Comparison of ENCODE assay signal across 21 mouse cellular contexts in genomic region chr14:121549834-121550233, GRCm38 (mm10). TPM values are rescaled to one million over a fixed set of nuclear protein-coding genes. Genes with fewer than 3 reads are reported as not detected.
"Had no signal": no experiment of that assay in that cellular context is flagged by ENCODE, and none has a peak within 500 bp of the region (broad histone marks: within the 10 kb centered on the region; RNA-seq: fewer than 3 reads in every experiment).

No protein-coding gene starts in this region.

- H3K36me3 ChIP-seq: midbrain, embryonic 12.5 days had no signal

- H3K9ac ChIP-seq: liver, embryonic 12.5 days; liver, embryonic 14.5 days; midbrain, embryonic 12.5 days; neural tube, embryonic 13.5 days; neural tube, embryonic 15.5 days had no signal

- H3K9me3 ChIP-seq: liver, embryonic 12.5 days; midbrain, embryonic 10.5 days; midbrain, embryonic 12.5 days; neural tube, embryonic 13.5 days; neural tube, embryonic 15.5 days had no signal

- DNase-seq: lung, adult 18-20 months; midbrain, embryonic 14.5 days; retina, postnatal 1 day; right cerebral cortex, adult 18-20 months; right cerebral cortex, postnatal 25 days; right cerebral cortex, postnatal 4 days; spleen, adult 18-20 months; thymus, adult 18-20 months; thymus, postnatal 14 days; thymus, postnatal 36 days had no signal

- H3K27me3 ChIP-seq: liver, embryonic 12.5 days; midbrain, embryonic 12.5 days; neural tube, embryonic 13.5 days; neural tube, embryonic 15.5 days had no signal

- H3K4me2 ChIP-seq: liver, embryonic 12.5 days; midbrain, embryonic 12.5 days; neural tube, embryonic 13.5 days; neural tube, embryonic 15.5 days had no signal

- ATAC-seq: liver, embryonic 12.5 days; midbrain, embryonic 16.5 days had no signal

- H3K4me1 ChIP-seq: liver, embryonic 12.5 days; midbrain, embryonic 12.5 days; neural tube, embryonic 13.5 days; neural tube, embryonic 15.5 days had no signal

- H3K27ac ChIP-seq: liver, embryonic 12.5 days; liver, embryonic 14.5 days; midbrain, embryonic 10.5 days; midbrain, embryonic 12.5 days; neural tube, embryonic 13.5 days; neural tube, embryonic 15.5 days had no signal

- H3K4me3 ChIP-seq: liver, embryonic 12.5 days; midbrain, embryonic 10.5 days; midbrain, embryonic 12.5 days; myocyte; neural tube, embryonic 13.5 days; neural tube, embryonic 15.5 days had no signal

RNA-seq across cellular contexts. Expression of gene Slc15a1, which starts 44.8 kb away (rescaled TPM):
- polyA plus RNA-seq: liver, adult 2 months; liver, embryonic 12.5 days; liver, embryonic 14.5 days; midbrain, embryonic 10.5 days; midbrain, embryonic 12.5 days; midbrain, embryonic 14.5 days; midbrain, embryonic 16.5 days; myocyte; neural tube, embryonic 11.5 days; neural tube, embryonic 13.5 days; neural tube, embryonic 15.5 days; stomach, embryonic 14.5 days had no signal
